Mouse (Mus musculus) frontal cortex, postnatal 25 days (tissue): ENCODE measurements around the gene Col13a1.

ENCODE experiments used
- DNase-seq, 2 experiments: peaks; one replicate each; pipeline ENCODE4 v3.0.0; 2022; ENCODE audit warnings: low spot score in 2 of 2

Col13a1 gene

DNA sequence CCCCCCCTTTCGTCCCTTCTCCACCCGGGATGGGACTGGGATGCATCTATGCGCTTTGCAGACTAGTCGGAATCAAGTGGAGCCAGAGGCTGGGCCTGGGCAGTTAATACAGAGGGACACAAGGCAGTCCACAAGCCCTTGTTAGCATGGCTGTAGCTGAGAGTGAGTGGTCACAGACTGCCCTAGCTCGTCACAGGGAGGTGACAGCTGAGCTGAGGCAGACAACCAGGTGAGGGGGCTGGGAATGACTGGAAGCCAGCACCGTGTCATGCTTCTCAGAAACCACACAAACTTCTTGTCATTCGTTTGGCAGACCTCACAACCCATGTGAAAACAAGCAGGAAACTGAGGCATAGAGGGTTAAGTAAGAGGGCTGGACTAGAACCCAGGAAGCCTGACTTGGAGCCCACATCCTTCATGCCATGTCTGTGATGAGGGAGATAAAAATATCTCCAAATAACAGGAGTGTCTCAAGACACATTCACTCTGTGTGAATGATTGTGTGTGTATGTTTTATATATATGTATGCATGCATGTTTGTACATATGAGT, 10.8 kb downstream of the Col13a1 start:
- no peak for DNase-seq

DNA sequence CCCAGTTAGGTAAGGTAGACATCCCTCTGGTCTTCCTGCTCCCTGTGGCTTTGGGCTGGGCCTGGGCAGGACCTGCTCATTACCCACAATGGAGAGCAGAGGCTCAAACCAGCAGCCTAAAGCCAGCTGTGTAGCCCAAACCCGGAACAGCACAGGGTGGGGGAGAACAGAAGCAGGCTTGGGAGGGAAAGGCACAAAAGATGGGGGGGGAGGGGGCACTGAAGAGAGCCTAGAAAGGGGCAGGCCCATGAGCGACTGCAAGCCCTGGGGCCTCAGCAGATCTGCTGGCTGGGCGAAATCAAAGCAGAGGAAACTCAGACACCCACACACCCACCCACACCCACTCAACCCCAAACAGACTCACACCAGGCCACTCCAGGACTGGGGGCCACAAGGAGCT, 11.7 kb downstream of the Col13a1 start:
- DNase-seq, result no peak

GRCm38 (mm10) chr10:61965386-61965841, 13.5 kb downstream of the Col13a1 start:
- DNase-seq, result no peak

GRCm38 (mm10) chr10:61956718-61957117, 22.2 kb downstream of the Col13a1 start:
- DNase-seq, result no peak

DNA sequence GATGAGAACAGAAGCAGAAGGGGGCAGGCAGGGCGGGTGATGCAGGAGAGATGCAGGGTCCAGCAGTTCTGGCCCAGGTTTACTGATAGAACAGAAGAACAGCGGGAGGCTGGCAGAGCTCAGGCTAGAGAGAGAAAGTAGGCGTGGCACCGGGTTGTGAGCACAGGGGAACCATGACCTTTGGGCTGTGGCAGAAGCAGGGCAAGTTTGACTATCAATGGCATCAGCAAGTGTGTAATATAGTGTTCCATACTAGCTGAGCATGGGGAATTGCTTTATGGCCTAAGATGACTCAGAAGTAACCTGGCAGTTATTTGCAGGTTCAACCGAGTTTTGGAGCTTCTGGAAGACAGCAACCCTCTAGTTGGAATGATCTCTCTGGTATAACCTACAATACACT, 25.0 kb downstream of the Col13a1 start:
- DNase-seq, result no peak

DNA sequence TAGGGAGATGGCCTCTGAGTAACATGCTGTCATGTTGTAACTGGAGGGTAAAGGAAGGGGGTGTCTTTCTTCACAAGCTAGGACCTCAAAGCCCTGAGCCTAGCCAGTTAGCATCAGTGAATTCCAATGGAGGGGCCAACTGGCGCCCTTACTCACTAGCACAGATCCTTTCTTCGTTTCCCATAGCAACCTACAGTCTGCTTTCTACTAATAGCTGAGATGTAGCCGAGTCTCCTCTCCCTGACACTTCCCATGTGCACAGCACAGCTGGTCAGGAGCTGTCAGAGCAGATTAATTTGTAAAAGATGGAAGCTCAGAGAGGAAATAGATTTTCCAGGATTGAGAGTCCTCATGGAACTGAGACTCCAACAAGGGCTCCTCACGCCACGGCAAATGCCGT, 29.4 kb downstream of the Col13a1 start:
- no peak for DNase-seq

- no peak for DNase-seq
Measured at GRCm38 (mm10) chr10:61944386-61944785, 34.5 kb downstream of the Col13a1 start.

- no peak for DNase-seq
Measured at GRCm38 (mm10) chr10:61943480-61943879, 35.4 kb downstream of the Col13a1 start.

GRCm38 (mm10) chr10:61942719-61943118, 36.2 kb downstream of the Col13a1 start:
- no peak for DNase-seq

- no peak for DNase-seq
Measured at GRCm38 (mm10) chr10:61936211-61937121, 42.4 kb downstream of the Col13a1 start.

- no peak for DNase-seq
Measured at GRCm38 (mm10) chr10:61931678-61932077, 47.2 kb downstream of the Col13a1 start.

DNA sequence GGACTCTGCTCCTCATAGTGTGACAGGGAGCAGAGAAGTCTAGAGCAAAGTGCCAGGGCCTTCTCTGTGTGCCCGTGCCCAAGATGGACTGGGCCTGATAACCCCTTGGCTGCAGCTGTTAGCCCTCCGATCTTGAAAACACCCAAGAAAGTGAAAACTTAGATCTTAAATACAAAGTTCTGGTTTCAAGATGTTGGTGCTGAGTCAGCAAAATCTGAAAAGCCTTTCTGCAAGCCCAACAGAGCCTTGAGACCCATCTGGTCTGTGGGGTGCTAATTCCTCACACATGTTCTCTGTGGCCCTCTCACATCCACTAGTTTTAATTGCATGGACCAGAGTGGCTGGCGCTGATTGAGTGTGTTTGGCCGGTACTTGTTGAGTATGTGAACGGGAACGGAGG, 49.0 kb downstream of the Col13a1 start:
- no peak for DNase-seq

DNA sequence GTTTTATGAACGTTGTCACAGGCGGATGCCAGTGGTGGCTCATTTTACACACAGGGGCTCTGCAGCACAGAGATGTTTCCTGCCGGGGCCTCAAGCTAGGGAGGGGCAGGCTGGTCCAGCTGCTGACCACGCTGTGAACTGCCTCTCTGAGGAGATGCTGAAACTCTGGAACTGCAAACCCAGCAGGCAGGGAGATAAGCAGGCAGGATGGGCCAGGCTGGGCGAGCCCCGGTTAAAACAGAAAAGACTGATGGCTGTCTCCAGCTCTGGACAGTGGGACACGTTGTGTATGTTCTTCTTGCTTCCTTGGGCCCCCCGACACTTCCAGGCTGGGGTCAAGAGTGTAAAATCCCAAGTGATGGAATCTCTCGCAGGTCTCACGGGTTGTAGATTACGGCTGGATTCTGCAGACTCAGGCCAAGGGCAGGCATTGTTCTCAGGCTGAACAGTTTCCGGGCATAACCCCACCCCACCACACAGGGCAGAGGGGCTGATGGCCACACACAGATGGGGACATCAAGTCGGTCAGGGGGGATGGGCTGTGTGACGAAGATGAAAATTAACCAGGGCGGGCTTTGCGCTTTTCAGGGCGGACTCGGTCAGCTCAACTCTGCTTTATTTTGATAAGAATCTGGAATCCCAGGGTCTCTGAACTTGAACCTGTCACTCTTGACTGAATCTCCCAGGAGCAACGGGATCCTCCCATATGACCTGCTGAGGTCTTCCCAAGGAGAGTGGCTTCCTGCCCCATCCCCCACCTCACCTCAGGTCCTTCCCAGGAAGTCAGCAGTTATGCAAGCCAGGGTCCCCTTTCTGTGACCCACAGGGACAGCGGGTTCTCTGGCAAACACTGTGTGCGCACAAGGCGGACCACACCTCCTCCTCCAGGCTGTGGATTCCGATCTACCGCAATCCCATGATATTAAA, 49.9 kb downstream of the Col13a1 start:
- no peak for DNase-seq

GRCm38 (mm10) chr10:61925691-61926090, 53.2 kb downstream of the Col13a1 start:
- no peak for DNase-seq

DNA sequence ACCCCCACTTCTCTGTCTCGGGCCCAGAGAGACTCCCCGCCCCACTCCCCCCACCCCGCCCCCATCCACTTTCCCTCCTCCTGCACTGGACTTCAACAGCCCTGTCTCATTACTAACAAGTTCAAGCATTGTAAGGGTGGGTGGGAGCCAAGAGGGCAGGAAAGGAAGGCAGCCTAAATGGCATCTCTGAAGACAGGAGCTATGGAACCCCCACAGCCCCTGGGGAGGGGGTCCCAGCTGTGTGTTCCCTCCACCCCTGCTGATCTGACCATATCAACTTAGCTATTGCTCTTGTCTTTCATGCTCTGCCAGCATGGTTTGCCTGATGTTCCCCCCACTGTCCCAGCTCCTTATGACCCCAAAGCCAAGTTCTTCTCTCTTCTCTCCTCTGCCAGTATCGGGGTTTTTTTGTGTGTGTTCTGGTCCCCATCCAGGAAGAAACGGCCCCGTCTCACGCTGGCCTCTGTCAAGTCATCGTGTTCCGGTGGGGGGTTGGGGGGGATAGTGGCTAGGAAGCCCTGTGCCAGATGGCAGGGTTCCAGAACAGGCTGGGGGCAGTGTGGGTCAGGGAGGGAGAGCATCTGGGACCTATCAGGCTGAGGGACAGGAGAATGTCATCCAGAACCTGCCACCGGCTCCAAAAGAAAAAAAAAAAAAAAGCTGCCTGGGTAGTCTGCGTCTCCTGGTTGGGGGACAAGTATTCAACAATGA, 58.1 kb downstream of the Col13a1 start:
- no peak for DNase-seq

DNA sequence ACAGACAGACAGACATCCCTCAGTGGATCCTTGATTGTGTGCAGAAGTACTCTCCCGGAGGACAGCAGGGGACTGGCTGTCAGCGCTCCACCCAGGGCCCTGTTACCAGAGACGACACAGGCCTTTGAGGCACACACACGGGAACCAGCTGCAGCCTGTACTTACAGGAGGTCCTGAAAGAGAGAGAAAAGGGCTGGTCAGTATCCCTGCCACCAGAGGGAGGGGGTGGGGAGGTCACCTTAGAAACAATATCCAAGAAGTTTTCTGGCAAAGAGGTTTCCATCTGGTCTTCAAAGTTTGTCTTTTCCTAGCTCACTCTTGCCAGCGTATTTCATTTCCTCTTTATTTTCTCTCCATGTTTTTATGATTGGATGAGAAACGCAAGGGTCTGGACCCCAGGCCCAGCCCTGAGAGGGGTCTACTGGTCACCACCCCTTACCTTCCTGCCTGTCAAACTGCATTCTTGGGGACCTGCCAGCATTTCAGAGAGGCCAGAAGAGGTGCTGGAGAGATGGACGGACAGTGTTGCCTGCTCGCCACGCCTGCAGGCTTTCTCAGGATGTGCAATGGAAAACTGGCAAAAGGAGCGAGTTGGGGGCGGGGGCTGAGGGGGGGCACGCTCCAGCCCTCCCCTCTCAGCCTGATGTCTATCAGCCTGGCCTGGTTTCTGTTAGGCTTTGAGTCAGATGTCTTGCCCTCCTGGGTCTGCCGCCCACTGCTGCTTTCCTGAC, 58.8 kb downstream of the Col13a1 start:
- no peak for DNase-seq

DNA sequence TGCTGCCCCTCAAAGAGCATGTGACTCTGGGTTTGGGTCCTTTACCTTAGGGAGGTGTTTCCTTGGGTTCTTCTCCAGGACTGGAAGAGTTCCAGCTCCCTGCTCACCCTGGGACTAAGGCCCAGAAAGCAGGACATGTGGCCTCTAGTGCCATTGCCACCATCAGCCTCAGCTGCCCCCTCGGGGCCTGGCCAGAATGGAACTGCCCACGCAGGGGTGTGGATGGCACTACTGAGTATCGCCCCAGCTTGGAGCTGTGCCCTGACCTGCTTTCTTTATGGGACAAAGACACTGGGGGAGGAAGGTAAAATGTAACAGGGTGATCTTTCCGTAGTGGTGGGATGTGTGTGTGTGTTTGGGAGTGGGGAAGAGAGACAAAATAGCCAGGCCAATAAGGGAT, 59.4 kb downstream of the Col13a1 start:
- no peak for DNase-seq

DNA sequence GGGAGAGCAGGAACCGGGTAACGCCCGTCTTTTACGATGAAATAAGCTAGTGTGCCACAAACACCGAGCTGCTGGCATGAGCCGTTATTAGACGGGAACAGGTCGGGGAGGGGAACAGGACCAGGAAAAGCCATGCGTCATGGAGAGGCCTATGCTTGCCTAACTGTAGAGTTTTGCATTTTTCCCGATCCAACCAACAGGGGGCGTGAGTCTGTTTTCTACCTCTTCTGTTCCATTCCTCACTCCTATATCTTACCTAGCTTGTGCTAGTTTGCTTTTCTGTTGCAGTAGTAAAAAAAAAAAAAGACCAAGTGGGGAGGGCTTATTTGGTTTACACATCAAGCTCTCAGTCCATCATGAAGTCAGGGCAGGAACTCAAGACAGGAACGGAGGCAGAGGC, 61.8 kb downstream of the Col13a1 start:
- no peak for DNase-seq

GRCm38 (mm10) chr10:61911770-61912169, 67.1 kb downstream of the Col13a1 start:
- DNase-seq, result no peak

DNA sequence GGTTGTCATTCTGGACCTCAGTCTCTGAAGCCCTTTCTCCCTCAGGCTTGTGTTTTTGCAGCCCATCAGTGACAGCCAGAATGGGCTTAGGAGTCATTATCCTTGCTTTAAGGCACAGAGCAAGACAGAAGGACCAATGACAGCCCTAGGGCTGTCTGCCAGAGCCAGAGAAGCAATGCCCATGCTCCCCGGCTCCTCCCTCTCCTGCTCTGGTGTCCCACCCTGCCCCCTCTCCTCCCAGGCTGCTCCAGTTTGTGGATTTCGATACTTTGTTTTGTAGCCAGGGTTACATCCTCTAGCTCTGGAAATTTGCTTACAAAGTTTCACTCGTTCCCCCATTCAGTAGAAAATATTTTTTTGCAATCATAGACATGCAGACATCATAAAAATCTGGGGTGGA, 69.9 kb downstream of the Col13a1 start:
- no peak for DNase-seq

- no peak for DNase-seq
Measured at GRCm38 (mm10) chr10:61906226-61906625, 72.7 kb downstream of the Col13a1 start.
